Mouse (Mus musculus) left cerebral cortex, adult 18-20 months (tissue): ENCODE data around the gene Prkce. TPM values are rescaled to one million over a fixed set of nuclear protein-coding genes. Genes with fewer than 3 reads are reported as not detected.

Source experiments
- DNase-seq, 2 experiments: peaks; one replicate each; pipeline ENCODE4 v3.0.0; 2021 to 2022; ENCODE audit warnings: low spot score in 2 of 2, mixed read lengths in 1 of 2
- total RNA-seq, 2 experiments: library from RNA; stranded (reverse); gene quantifications; 2 replicates each; pipeline ENCODE4 v1.2.3; 2021

Prkce gene
- total RNA-seq, 2 experiments from 2014 or later = 270 to 276 TPM

GRCm38 (mm10) chr17:86404795-86405501, 237.4 kb downstream of the Prkce start:
- DNase-seq = peak; percentile 60 to 69

GRCm38 (mm10) chr17:86405644-86406043, 238.1 kb downstream of the Prkce start:
- no peak for DNase-seq

- DNase-seq = no peak
Observed at GRCm38 (mm10) chr17:86407921-86408613, 240.5 kb downstream of the Prkce start.

- no peak for DNase-seq
Observed at GRCm38 (mm10) chr17:86408614-86409006, 241.0 kb downstream of the Prkce start.

- no peak for DNase-seq
Observed at GRCm38 (mm10) chr17:86409485-86409884, 241.9 kb downstream of the Prkce start.

- no peak for DNase-seq
Observed at GRCm38 (mm10) chr17:86410496-86410895, 242.9 kb downstream of the Prkce start.

GRCm38 (mm10) chr17:86412141-86412540, 244.6 kb downstream of the Prkce start:
- no peak for DNase-seq

- no peak for DNase-seq
Observed at GRCm38 (mm10) chr17:86414608-86415007, 247.0 kb downstream of the Prkce start.

GRCm38 (mm10) chr17:86415989-86416388, 248.4 kb downstream of the Prkce start:
- DNase-seq = peak; percentile 50 to 65

GRCm38 (mm10) chr17:86418334-86418733, 250.7 kb downstream of the Prkce start:
- DNase-seq = peak in 1 of 2 experiments; percentile 39

GRCm38 (mm10) chr17:86419199-86419598, 251.6 kb downstream of the Prkce start:
- DNase-seq = no peak

- DNase-seq = peak; percentile 44 to 51
Observed at GRCm38 (mm10) chr17:86420646-86421338, 253.2 kb downstream of the Prkce start.

GRCm38 (mm10) chr17:86422023-86422422, 254.4 kb downstream of the Prkce start:
- DNase-seq = no peak

GRCm38 (mm10) chr17:86429877-86430276, 262.3 kb downstream of the Prkce start:
- no peak for DNase-seq

- DNase-seq = no peak
Observed at GRCm38 (mm10) chr17:86433117-86433516, 265.5 kb downstream of the Prkce start.

- DNase-seq = peak in 1 of 2 experiments; percentile 35
Observed at GRCm38 (mm10) chr17:86433813-86434212, 266.2 kb downstream of the Prkce start.

GRCm38 (mm10) chr17:86434781-86435180, 267.2 kb downstream of the Prkce start:
- no peak for DNase-seq

GRCm38 (mm10) chr17:86435570-86435969, 268.0 kb downstream of the Prkce start:
- no peak for DNase-seq

- no peak for DNase-seq
Observed at GRCm38 (mm10) chr17:86435984-86436383, 268.4 kb downstream of the Prkce start.

GRCm38 (mm10) chr17:86436583-86437370, 269.2 kb downstream of the Prkce start:
- DNase-seq = no peak
